Mouse (Mus musculus): ENCODE measurements around the gene Rmdn2.

The Rmdn2 gene

DNA sequence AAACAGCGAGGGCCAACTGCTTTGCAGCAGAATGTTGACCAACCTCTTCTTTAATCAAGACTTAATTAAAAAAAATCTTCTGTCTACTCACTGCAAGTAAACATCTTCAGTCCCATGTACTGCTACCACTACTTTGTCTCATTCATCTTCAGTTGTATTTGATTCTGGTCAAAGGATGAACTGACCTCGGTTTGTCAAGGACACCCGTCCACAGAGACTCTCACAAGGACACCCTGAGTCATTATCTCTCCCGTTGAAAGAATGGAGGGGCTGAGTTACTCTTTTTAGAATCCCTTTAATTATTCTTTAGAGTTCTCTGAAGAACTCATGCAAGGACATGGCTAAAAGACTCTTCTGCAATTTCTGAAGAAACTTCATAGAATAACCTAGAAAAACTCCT, at the start of gene Rmdn2:
Gene Rmdn2 (plus strand): TSS at position 319 of the 400 bp plus-strand sequence.
- no peak for DNase-seq

DNA sequence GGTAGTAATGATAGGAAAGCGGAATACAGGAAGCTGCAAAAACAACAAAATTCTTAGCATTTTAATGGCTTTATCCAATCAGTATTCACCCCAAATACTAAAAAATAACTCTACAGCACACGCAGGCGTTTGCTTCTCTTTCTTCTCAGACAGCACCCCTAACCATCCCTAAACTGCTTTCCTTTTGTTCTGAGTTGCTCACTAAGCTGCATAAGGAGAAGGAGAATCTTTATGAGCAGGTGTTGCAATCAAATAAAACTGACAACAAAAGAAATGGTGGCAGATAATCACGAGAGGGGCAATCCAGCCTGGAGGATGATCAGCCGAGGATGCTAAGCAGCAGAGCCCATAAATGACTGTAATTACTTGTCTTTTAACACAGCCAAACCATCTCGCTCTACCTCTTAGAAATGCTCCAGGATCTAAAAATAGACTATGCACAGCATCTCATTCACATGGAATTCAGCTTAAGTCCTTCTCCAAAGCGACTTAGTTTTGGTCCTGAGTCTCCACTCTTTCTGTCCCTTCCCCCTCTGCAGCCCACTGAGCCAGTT, 48.5 kb upstream of the Rmdn2 start:
- no peak for DNase-seq

DNA sequence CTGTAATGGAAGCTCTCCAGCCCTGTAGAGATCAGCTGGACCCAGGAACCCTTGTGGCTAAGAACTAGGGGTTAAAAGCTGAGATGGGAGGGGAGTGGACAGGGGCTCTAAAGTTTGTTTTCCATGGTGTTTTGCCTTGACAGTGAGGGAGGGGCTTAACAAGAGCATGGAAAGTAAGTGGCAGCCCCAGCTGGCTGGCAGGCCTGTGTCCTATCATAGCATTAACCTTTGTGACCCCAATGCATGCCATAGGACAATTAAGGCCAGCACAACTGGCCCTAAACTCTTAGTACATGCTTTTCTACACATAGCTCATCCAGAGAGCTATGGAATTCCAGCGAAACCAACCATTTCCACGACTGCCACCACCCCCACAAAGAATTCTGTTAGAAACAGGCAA, 47.9 kb upstream of the Rmdn2 start:
- DNase-seq = no peak

DNA sequence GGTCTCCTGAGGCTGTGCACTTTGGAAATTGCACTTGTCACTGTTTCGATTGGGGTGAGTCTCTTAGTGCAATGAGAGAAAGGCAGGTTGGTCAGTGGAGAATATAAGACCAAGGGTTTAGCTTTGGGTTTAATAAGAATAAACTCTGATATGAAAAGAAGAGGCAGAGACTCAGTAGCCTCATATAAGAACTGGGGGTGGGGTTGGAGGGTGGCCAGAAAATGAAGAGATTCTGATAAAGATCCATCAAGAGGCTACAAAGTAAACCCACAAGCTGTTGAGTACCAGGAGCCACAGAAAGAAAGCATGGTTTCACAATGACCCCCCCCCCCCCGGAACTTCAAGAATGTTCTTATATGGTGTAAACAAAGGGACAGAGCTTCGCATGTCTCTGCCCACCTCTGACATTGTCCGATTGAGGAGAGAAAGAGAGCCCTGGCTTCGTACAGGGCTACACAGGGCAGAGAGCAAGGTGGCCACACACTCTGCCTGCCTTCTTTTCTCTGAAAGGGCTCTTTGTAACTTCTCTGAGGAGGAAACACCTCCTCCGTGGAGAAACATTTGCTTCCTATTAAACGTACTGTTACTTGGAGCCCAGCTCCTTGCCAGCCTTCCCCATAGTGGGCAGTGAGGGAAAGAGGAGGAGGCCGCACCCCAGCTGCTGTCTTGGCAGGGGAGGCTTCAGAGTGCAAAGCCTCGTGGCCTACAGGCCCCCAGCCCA, 46.3 kb upstream of the Rmdn2 start:
- DNase-seq = peak; percentile 86

DNA sequence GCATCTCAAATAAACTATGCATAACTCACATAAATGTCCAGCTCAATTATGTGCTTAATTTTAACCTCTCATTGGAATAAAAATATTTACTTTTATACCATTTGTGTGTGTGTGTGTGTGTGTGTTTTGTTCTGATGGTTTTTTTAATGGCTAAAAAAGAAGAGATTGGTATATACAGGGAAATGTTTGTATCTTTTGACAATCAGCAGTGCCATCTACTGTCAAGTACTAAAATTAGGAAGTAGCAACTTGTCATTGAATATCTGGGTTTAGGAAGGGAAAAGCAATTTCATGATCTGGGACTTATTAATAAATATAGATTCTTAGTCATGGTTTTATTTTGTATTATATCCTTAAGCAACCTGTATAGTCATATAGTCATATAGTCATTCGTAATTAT, 43.3 kb upstream of the Rmdn2 start:
- no peak for DNase-seq

DNA sequence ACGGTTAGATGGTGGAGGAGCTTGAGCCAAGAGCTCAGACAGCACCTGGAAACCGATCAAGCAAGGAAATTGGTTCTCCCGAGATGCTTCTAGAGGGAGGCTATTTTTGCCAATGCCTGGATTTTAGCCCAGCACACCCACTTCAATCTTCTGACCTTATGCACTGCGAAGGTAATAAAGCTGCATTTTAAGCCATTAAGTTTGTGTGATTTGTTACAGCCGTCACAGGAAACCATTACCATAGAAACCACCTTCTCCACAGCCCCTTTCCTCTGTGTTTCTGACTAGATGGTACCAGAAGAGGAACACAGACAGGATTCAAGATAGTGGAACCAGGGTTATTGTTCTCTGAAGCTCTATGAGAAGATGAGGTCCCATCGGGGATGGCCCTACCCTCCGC, 33.3 kb upstream of the Rmdn2 start:
- no peak for DNase-seq

DNA sequence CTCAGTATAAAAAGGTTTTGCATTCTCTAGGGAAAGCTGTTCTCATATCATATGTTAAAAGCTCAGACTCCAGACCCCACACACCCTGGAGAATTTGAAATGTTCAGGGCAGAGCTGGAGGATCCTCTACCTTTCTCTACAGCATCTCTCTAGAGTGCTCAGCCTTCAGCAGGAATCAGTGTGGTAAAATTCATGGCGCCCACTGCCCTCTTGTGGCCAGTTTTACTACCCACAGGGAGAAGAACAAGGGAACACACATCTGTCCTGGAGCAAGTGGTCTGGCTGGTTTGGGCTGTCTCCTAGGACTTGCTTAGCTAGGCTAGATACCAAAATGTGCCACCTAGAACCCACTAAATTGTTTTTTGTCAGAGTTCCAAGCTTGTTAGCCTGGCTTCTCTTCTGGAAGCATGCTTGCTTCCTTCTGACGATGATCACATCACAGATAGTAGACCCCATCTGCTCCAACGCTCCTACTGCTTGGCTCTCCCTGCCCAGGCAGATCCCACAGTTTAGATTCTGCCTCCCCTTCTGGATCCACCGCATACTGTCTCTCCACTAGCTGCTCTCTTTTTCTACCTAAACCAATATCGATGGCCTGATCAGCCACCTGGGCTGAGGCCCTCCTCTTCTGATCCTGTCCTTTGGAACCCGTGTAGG, 31.3 kb upstream of the Rmdn2 start:
- peak; percentile 91 for DNase-seq

DNA sequence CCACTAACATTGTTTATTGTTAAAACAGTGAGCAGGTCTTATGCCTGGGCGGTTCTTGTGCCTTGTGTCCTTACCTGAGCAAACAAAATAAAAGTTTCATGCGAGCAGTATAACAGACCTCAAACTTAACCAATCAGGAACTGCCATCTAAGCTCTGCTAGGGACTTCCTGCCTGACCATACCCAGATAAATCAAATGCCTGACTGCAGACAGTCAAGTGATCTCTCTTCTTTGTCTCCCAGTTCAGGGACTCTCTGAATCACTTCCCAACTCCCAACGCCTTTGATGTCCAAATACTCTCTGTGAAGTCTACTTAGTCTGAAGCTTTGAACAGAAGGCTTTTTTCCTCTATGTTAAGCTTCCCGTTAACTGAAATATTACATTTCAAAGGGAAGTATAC, 28.2 kb upstream of the Rmdn2 start:
- no peak for DNase-seq

DNA sequence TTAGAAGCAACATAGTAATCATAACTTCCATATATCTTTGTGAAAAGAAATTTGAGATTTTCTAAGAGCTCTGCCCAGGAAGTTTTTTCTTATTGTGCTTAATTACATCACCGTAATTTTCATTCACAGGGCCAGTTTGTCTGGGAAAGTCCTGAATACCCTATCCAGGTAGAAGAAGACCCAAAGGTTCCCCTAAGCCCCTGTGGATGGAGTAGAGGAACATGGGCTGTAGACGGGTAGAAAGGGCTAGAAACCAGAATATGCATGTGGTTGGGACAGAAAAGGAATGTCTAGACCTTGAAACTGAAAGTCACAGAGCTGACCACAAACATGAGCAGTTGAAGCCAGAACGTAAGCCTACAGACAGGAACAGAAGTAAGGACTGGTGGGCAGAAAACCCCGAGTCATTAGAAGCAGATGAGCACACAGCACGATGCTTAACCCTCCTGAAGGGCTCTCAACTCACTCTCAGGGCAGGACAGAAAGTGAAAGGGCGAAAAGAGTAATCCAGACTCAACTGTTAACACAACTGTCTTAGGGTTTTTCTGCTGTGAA, 27.3 kb upstream of the Rmdn2 start:
- DNase-seq = no peak

DNA sequence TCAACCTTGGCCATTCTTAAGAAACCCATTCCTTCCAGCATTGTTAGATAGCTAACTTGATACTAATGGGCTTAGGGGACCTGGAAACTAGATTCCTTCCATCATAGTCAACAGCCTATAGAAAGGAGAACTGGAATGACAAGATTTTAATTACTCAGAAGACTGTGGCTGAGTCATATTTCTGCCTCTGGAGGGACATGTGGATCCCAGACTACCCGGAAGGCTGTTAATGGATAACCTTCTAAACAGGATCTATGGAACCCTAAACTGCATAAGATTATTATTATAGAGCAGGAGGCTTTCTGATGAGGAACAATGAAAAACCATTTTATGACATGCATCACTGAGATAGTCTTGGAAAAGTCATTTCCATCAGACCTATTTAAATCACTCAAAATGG, 21.8 kb upstream of the Rmdn2 start:
- DNase-seq = no peak

DNA sequence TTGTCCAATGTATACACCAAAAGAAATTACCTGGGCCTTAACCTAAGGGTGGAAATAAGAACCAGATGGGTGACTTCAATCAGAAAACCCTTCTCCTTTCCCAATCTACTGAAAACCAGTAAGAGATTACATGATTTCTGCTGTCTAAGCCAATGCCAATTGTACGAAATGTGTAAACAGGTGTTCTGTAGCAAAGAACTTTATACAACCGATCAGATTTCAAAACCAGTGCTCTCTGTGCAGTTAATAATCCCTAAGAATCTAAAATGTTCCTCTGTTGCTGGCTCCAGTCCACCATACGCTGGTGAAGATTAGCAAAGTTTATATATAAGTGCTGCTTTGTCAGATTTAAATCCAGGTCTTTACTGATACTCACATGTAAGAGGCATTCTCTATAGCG, 15.7 kb upstream of the Rmdn2 start:
- no peak for DNase-seq

DNA sequence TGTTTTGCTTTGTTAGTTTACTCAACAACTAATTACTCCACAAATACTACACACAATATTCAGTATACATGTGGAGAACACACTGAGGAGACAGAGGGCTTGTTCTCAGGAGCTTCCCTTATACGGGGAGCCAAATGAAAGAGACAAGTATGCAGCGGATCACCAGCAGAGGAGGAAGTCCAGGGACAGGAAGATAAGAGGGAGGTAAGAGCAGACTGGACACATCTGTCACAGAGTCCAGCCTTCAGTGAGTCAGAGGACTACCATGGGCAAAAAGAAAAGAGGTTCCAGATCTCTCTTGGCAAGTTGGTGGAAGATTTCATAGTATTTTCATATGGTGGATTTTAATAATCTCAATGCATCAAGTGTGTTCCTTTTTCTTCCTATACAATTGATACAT, 13.5 kb upstream of the Rmdn2 start:
- DNase-seq = no peak

DNA sequence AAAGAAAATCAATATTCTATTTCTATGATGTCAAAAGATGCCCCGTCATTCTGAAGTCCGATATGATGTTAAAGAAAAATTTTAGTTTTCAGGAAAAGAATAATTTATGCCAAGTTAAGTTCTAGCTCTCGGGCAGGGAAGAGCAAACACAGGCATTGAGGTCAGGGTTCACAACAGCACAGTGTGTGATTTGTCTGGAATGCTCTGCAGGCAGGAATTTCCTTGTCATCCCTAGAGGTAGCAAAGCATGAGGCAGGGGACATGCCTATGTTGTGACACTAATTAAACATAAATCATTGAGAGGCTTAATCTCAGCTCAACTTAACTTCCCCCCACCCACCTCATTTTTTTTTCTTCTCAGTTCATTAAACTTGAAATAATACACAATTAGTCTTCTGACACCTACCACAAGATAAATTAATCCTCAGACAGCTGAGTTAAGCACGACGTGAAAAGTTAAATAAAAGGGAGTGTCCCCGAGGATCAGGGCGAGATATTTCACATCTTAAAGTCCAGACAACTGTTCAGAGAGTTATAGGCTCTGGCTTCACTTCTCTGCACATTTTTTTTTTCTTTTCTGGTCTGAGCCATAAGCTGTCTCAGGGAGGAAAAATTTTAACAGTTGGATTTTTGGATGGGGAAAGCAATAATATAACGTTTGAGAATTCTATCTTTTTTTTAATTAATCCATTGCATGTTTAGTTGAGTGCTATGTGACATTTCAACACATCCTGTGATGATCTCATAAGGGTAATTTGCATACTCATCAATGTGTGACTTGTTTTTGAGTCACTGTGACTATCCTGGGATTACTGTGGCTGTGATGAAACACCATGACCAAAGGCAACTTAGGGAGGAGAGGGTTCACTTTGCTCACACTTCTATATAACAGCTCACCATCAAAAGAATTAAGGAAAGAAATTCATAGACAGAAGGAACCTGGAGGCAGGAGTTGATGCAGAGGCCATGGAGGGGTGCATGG, 12.8 kb upstream of the Rmdn2 start:
- no peak for DNase-seq

DNA sequence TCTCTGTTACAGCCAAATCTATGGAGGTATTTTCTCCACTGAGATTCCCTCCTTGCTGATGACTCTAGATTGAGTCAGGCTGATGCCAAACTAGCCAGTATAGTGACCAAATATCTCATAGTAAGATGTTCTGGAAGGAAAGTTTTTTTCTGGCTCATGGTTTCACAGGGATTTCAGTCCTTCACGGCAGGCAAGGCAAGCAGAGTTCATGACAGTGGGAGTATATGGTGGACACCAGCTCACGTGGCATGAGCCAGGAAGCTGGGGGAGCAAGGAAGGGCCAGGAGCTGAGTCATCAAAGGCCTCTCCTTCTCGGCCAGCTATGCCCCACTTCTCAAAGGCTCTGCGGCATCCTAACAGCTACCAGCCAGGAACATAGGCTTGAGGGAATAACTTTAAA, 11.6 kb upstream of the Rmdn2 start:
- DNase-seq = no peak

DNA sequence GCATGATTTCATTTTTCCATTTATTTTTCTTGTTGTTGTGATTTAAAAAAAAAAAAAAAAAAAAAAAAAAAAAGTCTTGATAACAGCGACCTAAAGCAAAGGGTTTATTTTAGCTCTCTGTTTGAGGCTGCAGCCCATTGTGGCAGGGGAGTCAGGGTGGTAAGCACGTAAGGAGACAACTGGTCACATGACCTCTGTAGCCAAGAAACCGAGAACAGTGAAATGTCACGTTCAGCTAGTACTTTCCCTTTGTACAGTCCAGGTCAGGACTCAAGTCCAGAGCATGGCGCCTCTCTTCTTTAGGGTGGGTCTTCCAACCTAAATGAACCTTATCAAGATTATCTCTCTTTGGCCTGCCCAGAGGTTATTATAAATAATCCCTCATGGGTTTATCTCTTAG, 9.3 kb upstream of the Rmdn2 start:
- no peak for DNase-seq

DNA sequence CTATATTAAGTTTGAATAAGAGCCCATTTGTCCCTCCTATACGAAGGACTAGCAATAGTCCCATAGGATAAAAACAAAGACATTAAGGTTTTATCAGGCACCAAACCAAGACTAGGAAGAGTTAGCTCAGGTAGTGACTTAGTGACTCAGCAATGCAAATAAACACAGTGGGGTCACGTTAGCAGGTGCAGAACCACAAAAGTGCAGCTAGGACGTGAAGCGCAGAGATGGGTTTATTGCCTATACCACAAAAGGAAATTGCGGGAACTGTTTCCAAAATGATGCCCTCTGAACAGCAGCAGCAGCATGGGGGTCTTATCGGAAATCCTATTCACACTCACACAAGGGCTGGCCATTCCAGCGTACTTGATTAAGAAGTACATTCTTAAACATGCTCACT, 8.2 kb upstream of the Rmdn2 start:
- DNase-seq = no peak

DNA sequence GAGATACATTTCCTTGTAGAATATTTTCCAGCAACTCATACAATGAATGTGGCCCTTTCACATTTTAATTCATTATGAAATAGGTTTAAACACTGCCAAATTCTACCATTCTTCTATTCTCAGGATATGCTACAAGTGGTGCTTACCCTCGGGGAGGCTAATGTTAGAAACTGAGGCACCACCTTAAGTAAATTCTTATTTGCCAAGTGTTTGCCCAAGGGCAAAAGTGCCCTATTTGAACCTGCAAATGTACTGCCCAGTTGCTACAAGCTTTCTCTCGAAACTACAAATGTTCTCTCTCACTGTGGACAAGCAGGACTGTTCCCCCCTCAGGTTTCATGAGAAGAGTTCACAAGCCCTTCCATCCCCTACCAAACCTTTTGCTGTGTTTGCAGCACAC, 5.9 kb upstream of the Rmdn2 start:
- DNase-seq = peak; percentile 82

DNA sequence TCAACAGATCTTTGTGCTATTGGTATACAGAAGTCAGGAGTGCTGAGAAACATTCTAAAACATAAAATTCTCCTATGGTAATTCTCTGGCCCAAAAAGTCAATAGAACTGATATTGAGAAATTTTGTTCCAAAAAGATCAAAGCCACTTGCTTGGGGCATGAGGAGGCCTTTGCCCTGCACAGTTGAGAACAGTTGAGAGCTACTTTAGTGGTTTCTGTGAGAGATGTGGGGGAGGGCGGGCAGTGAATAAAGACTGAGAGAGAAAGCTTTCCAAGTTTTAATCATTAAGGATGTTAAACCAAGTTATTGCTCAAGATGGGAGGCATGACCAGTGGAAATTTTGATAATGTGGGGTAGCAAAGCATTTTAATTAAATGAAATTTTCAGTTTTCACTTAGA, 2.0 kb upstream of the Rmdn2 start:
- DNase-seq = peak; percentile 88

DNA sequence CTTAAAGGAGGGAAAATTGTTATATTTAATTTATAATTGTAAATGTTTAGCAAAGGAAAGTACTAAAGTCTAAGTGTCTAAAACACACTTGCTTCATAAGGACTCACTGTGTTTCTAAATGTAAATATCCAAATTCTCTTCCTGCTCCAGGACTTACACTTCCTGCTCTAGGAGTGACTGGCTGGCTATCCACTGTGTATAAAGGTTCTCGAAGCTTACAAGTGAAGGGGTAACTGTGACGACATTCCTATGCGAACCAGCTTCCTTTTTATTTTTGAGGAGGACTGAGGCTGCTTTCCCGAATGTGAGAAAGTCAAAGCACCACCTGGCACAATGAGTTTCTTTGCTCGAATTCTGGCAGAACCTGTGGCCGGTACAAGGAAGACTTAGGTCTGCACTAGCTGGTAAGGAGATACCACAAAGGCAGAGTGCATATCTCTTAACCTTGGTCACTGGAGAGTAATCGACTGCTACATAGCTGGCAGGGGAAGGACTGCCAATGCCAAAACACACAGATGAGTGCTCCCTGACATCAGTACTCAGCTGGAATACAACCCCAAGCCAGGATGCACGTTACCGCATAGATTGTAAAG, 1.4 kb upstream of the Rmdn2 start:
- peak; percentile 66 for DNase-seq

DNA sequence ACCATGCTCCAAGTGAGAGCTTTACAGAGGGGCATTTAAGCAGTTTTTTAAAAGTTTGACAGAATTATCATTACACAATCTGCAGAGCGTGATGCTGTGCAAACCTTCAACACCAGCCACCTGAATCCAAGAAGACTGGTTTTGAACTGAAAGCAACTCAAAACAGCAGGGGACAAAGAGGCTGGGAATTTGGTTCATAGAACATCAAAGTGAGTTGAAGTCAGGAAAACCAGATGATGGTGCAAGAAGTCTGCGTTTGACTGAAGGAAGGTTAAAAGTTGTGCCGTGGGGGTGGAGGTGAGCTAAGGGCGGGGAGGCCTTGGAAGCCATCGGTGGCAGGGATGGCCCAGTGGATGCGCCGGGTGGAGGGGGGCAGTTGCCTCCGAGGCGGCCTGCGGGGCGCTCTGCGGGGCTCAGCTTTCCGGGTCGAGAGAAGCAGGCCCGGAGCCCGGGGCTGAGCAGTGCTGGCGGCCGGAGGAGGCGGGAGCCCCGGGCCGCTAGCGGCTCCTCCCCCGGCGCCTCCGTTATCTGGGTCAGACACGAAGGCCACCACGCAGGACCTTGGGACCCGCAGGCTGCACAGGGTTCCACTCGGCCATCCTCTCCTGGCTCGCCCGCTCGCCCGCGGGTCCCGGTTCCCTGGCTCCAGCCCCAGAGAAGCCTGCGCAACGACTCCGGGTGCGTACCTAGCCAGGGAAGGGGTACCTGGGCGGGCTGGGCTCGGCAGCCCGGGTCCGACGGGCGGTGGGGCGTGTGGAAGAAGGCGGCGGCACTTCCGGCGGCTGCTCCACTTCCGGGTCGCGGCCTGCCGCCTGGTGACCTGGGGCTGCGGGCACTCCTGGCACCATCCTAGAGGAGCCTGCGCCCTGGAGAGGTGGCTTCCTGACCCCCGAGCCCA, 3.3 kb downstream of the Rmdn2 start:
- peak; percentile 70 for DNase-seq

DNA sequence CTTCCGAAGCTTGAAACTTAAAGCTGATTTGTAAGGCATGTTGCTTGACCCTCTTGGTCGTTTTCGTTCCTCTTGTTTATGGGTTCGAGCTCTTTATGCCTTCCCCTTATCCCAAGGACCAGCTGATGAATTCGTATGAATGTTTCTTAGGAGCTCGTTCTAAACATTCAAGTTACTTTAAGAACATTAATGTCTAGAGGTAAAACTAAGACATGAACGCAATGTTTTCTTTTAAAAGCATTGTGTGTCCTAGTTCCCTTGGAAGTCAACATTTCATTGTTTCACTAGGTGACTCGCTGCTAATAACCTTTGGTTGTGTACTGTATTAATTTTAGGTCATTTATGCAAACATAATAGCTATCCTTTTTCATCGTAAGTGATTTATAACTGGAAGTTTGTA, 4.2 kb downstream of the Rmdn2 start:
- no peak for DNase-seq

DNA sequence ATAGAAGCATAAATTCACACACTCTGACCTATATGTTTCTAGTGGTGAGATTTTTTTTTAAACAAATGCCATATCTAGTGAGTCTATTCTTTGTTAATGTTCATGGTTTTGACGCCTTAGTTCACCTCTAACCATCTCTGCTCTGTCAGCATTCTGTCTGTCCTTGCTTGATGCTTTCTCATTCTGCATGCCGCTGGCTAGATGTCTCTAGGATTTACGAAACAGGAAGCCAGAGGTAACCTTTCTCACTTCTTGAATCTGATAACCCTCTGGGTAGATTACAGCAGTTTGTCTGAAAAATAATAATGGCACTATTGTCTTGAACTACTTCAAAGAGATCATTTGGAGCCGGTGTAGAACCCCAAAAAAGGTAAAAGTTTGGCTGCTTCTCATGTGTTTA, 5.0 kb downstream of the Rmdn2 start:
- DNase-seq = no peak

Data from lung, postnatal 36 days (tissue).